ENCODE assay signal across 8 mouse cellular contexts in genomic region chr2:110191965-110192701, GRCm38 (mm10).
A peak's percentile ranks its signal among the peaks of the same experiment; 100 is the strongest.
DNase-seq lines count a peak whose midpoint lies in the region; ATAC-seq lines count a peak whose summit lies in the region.

No protein-coding gene starts in this region.

- peak; percentile 58; the same call in 1 of the 2 replicates for ATAC-seq in forebrain, embryonic 13.5 days
- ATAC-seq in midbrain, embryonic 14.5 days (ENCODE audit: low FRiP score, low TSS enrichment), result peak; percentile 49; the same call in 1 of the 2 replicates

- H3K4me2 ChIP-seq in forebrain, embryonic 13.5 days, result peak overlapping the region; percentile 35
- H3K4me2 ChIP-seq in midbrain, embryonic 14.5 days (ENCODE audit: low read length), result peak overlapping the region; percentile 32

- peak overlapping the region; percentile 7; the same call in 1 of the 2 replicates for H3K4me3 ChIP-seq in forebrain, embryonic 13.5 days
- no peak overlapping the region for H3K4me3 ChIP-seq in midbrain, embryonic 14.5 days (replicated peaks; ENCODE audit: low read depth, low read length)

- no peaks in the 10 kb centered on the region for H3K36me3 ChIP-seq in forebrain, embryonic 13.5 days (ENCODE audit: poor library complexity, severe bottlenecking)
- H3K36me3 ChIP-seq in midbrain, embryonic 14.5 days (ENCODE audit: control insufficient read depth, insufficient read depth, low read length), result no peaks in the 10 kb centered on the region

- peak; percentile 87 for DNase-seq in adrenal gland, postnatal 25 days
- peak; percentile 64 to 67 for DNase-seq in heart, postnatal 36 days
- peak; percentile 97 for DNase-seq in large intestine, adult 2 months (ENCODE audit: low read depth, low spot score)
- DNase-seq in midbrain, embryonic 14.5 days, result peak; percentile 61
- peak; percentile 70 for DNase-seq in urinary bladder, postnatal 10 days (ENCODE audit: low spot score)
- DNase-seq in cerebellum, adult 11 months, result no peak
- DNase-seq in thymus, postnatal 36 days, result no peak

- 0 out of 2 replicates have a peak, but pooled peaks cover 6% of the 10 kb centered on the region for H3K27me3 ChIP-seq in forebrain, embryonic 13.5 days
- H3K27me3 ChIP-seq in midbrain, embryonic 14.5 days (ENCODE audit: control insufficient read depth, insufficient read depth, low read length), result no peaks in the 10 kb centered on the region

- H3K4me1 ChIP-seq in forebrain, embryonic 13.5 days, result peaks cover 16% of the 10 kb centered on the region
- H3K4me1 ChIP-seq in midbrain, embryonic 14.5 days (ENCODE audit: control insufficient read depth, insufficient read depth, low read length), result peaks cover 14% of the 10 kb centered on the region

- 0 out of 2 replicates have a peak overlapping the region, but pooled peaks have one; percentile 2 for H3K9ac ChIP-seq in forebrain, embryonic 13.5 days
- no peak overlapping the region for H3K9ac ChIP-seq in midbrain, embryonic 14.5 days (replicated peaks; ENCODE audit: low read length)

- no peak overlapping the region for H3K27ac ChIP-seq in forebrain, embryonic 13.5 days
- no peak overlapping the region for H3K27ac ChIP-seq in midbrain, embryonic 14.5 days (replicated peaks; ENCODE audit: low read depth, low read length)

- intact Hi-C loops in heart, postnatal 36 days (cut with DNase I), result no loop called here

- WGBS in forebrain, embryonic 13.5 days, result 16% methylated on average over 15 of the region's 15 CpGs
- WGBS in large intestine, adult 2 months, result 4% methylated on average over 15 of the region's 15 CpGs
- WGBS in midbrain, embryonic 14.5 days, result 7% methylated on average over 15 of the region's 15 CpGs

- no peaks in the 10 kb centered on the region for H3K9me3 ChIP-seq in forebrain, embryonic 13.5 days (replicated peaks)
- H3K9me3 ChIP-seq in midbrain, embryonic 14.5 days (ENCODE audit: control insufficient read depth, low read length), result no peaks in the 10 kb centered on the region

Comparison
In these comparisons a context has a peak if more than half of its experiments do, and no peak if none do; other contexts are left out.
1. DNase-seq: peak in adrenal gland, postnatal 25 days (single experiment), heart, postnatal 36 days (2 of 2), large intestine, adult 2 months (single experiment), midbrain, embryonic 14.5 days (single experiment) and urinary bladder, postnatal 10 days (single experiment); none in cerebellum, adult 11 months (single experiment) and thymus, postnatal 36 days (0 of 2).